Mouse (Mus musculus): ENCODE measurements at regions not wholly inside any gene's neighbourhood (a gene's known extent, or its start where the extent isn't known, plus 50 kb on each side); places are given as distances from the start of the nearest gene placed in this dataset.

- in situ Hi-C loops (cut with MboI, MseI): no loop called here
Measured at GRCm38 (mm10) chr3:149431795-149432194, 441.4 kb upstream of the Adgrl2 start.

- in situ Hi-C loops (cut with MboI, MseI): no loop called here
Measured at GRCm38 (mm10) chr3:149426023-149426759, 435.8 kb upstream of the Adgrl2 start.

GRCm38 (mm10) chr3:149424306-149424705 lies 434.0 kb upstream of the Adgrl2 start:
- in situ Hi-C loops (cut with MboI, MseI): no loop called here

- in situ Hi-C loops (cut with MboI, MseI): no loop called here
Measured at GRCm38 (mm10) chr3:149423491-149423890, 433.1 kb upstream of the Adgrl2 start.

- in situ Hi-C loops (cut with MboI, MseI): no loop called here
Measured at GRCm38 (mm10) chr3:149415081-149415480, 424.7 kb upstream of the Adgrl2 start.

- in situ Hi-C loops (cut with MboI, MseI): no loop called here
Measured at GRCm38 (mm10) chr3:149413114-149413513, 422.8 kb upstream of the Adgrl2 start.

GRCm38 (mm10) chr3:149410518-149410917 lies 420.2 kb upstream of the Adgrl2 start:
- in situ Hi-C loops (cut with MboI, MseI): no loop called here

GRCm38 (mm10) chr3:149408858-149409257 lies 418.5 kb upstream of the Adgrl2 start:
- in situ Hi-C loops (cut with MboI, MseI): no loop called here

GRCm38 (mm10) chr3:149405872-149406271 lies 415.5 kb upstream of the Adgrl2 start:
- in situ Hi-C loops (cut with MboI, MseI): no loop called here

GRCm38 (mm10) chr3:149404691-149405090 lies 414.3 kb upstream of the Adgrl2 start:
- in situ Hi-C loops (cut with MboI, MseI): no loop called here

- in situ Hi-C loops (cut with MboI, MseI): no loop called here
Measured at GRCm38 (mm10) chr3:149402496-149402895, 412.1 kb upstream of the Adgrl2 start.

- in situ Hi-C loops (cut with MboI, MseI): no loop called here
Measured at GRCm38 (mm10) chr3:149395082-149395481, 404.7 kb upstream of the Adgrl2 start.

GRCm38 (mm10) chr3:149393317-149394172 lies 403.2 kb upstream of the Adgrl2 start:
- in situ Hi-C loops (cut with MboI, MseI): no loop called here

GRCm38 (mm10) chr3:149392164-149392563 lies 401.8 kb upstream of the Adgrl2 start:
- in situ Hi-C loops (cut with MboI, MseI): no loop called here

GRCm38 (mm10) chr3:149387537-149387936 lies 397.2 kb upstream of the Adgrl2 start:
- in situ Hi-C loops (cut with MboI, MseI): no loop called here

- in situ Hi-C loops (cut with MboI, MseI): no loop called here
Measured at GRCm38 (mm10) chr3:149386027-149386426, 395.7 kb upstream of the Adgrl2 start.

- in situ Hi-C loops (cut with MboI, MseI): no loop called here
Measured at GRCm38 (mm10) chr3:149385336-149385735, 395.0 kb upstream of the Adgrl2 start.

GRCm38 (mm10) chr3:149381559-149382245 lies 391.3 kb upstream of the Adgrl2 start:
- in situ Hi-C loops (cut with MboI, MseI): no loop called here

- in situ Hi-C loops (cut with MboI, MseI): no loop called here
Measured at GRCm38 (mm10) chr3:149381051-149381450, 390.7 kb upstream of the Adgrl2 start.

- in situ Hi-C loops (cut with MboI, MseI): no loop called here
Measured at GRCm38 (mm10) chr3:149379866-149380472, 389.6 kb upstream of the Adgrl2 start.

- in situ Hi-C loops (cut with MboI, MseI): no loop called here
Measured at GRCm38 (mm10) chr3:149379249-149379865, 389.0 kb upstream of the Adgrl2 start.

All from T-helper 17 cell (primary cell).